Mouse (Mus musculus) stomach, postnatal 0 days (tissue): ENCODE data around the gene Il27.

Experiments used
- CTCF ChIP-seq: IDR thresholded peaks from 2 replicates; pipeline ENCODE4 v1.5.1; 2016; ENCODE audit warnings: antibody characterized with exemption, low read depth, mild to moderate bottlenecking, moderate library complexity
- EP300 ChIP-seq: optimal IDR thresholded peaks from 2 replicates; pipeline ENCODE3; 2016; ENCODE audit warnings: antibody characterized with exemption

DNA sequence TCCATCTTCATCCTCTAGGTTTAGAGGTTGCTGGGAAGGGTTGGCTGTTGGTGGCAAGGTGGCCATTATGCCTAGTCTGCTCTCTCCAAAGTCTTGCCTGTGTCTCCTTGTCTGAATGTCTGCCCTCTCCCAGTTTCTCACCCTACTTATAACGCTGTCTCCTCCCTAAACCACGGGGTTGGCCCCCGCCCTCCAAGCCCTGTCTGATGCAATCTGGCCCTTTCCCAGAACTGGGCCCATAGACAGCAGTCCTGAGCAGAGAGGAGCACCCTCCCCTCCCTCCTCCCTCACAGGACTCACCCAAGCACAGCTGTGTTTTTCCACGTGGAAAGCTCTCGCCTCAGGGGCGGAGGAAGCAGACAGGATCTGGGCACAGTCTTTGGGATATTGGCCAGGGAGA lies 30.6 kb upstream of the Il27 start:
- TF ChIP-seq CTCF = no peak
- TF ChIP-seq EP300 = no peak
